Comparison of ENCODE assay signal across 30 mouse cellular contexts in genomic region chr1:134605670-134606069, GRCm38 (mm10). TPM values are rescaled to one million over a fixed set of nuclear protein-coding genes. Genes with fewer than 3 reads are reported as not detected.
DNase-seq lines count a peak whose midpoint lies in the region; ATAC-seq and TF ChIP-seq lines count a peak whose summit lies in the region.
"Had no signal": no experiment of that assay in that cellular context is flagged by ENCODE, and none has a peak within 500 bp of the region (broad histone marks: within the 10 kb centered on the region; RNA-seq: fewer than 3 reads in every experiment).

No protein-coding gene starts in this region.

- TF ChIP-seq CTCF in G1E (IDR thresholded peaks at IDR 0.05; ENCODE audit: low read depth, low read length) = no peak
- no peak for TF ChIP-seq CTCF in MEL (IDR thresholded peaks at IDR 0.05 in 2 of 3, conservative IDR thresholded peaks at IDR 0.05 in 1 of 3; ENCODE audit: control insufficient read depth in 1 of 3, insufficient read depth in 1 of 3, low read depth in 2 of 3, low read length in 3 of 3, poor library complexity in 1 of 3, severe bottlenecking in 1 of 3)

- H3K36me3 ChIP-seq in lung, embryonic 16.5 days (ENCODE audit: control insufficient read depth, insufficient read depth, low read length) = peaks cover 46% of the 10 kb centered on the region
- H3K36me3 ChIP-seq in G1E (replicated peaks) (peaks cover 69% of the 10 kb centered on the region), MEL (ENCODE audit: control insufficient read depth in 1 of 2, insufficient read depth in 2 of 2, low read length in 2 of 2) (peaks cover 28 to 43% of the 10 kb centered on the region in 2 experiments)

- H3K4me2 ChIP-seq in lung, embryonic 16.5 days (ENCODE audit: low read depth, low read length) = no peak overlapping the region
- H3K4me2 ChIP-seq: forebrain, embryonic 13.5 days; heart, embryonic 12.5 days; heart, embryonic 15.5 days; hindbrain, embryonic 13.5 days had no signal

- ATAC-seq in lung, embryonic 16.5 days (ENCODE audit: low read depth) = peak; percentile 49; the same call in 1 of the 2 replicates
- ATAC-seq in G1E (ENCODE audit: extremely low read depth, insufficient number of reproducible peaks, low FRiP score, poor library complexity, severe bottlenecking) = peak; percentile 60
- ATAC-seq: CD4-positive, CD25-positive, alpha-beta regulatory T cell, adult 4 months; forebrain, embryonic 13.5 days; forebrain, embryonic 16.5 days; hindbrain, embryonic 16.5 days; Patski had no signal

- H3K9ac ChIP-seq in lung, embryonic 16.5 days (ENCODE audit: low read length) = no peak overlapping the region
- H3K9ac ChIP-seq in MEL (ENCODE audit: control insufficient read depth, low read depth, low read length, poor library complexity, severe bottlenecking) = no peak overlapping the region
- H3K9ac ChIP-seq: forebrain, embryonic 13.5 days; heart, embryonic 12.5 days; heart, embryonic 15.5 days; hindbrain, embryonic 13.5 days had no signal

- H3K4me1 ChIP-seq in lung, embryonic 16.5 days (replicated peaks; ENCODE audit: control insufficient read depth, insufficient read depth, low read length) = no peaks in the 10 kb centered on the region
- peaks cover 22% of the 10 kb centered on the region for H3K4me1 ChIP-seq in G1E (ENCODE audit: insufficient read depth, low read depth, low read length)
- H3K4me1 ChIP-seq in MEL (ENCODE audit: control insufficient read depth in 1 of 2, insufficient read depth in 2 of 2, low read length in 2 of 2) = peaks cover 12 to 13% of the 10 kb centered on the region in 2 experiments
- H3K4me1 ChIP-seq: forebrain, embryonic 10.5 days; forebrain, embryonic 13.5 days; heart, embryonic 12.5 days; heart, embryonic 15.5 days; hindbrain, embryonic 10.5 days; hindbrain, embryonic 13.5 days had no signal

- TF ChIP-seq RAD21 in MEL (IDR thresholded peaks at IDR 0.05; ENCODE audit: low read depth, low read length) = no peak

- no peaks in the 10 kb centered on the region for H3K9me3 ChIP-seq in lung, embryonic 16.5 days (ENCODE audit: control insufficient read depth, low read length)
- H3K9me3 ChIP-seq in G1E (replicated peaks) = no peaks in the 10 kb centered on the region
- no peaks in the 10 kb centered on the region for H3K9me3 ChIP-seq in MEL (replicated peaks; ENCODE audit: insufficient read depth, low read length)
- H3K9me3 ChIP-seq: forebrain, embryonic 10.5 days; forebrain, embryonic 13.5 days; heart, embryonic 12.5 days; heart, embryonic 15.5 days; hindbrain, embryonic 10.5 days; hindbrain, embryonic 13.5 days had no signal

- TF ChIP-seq POLR2A in MEL (IDR thresholded peaks at IDR 0.05; ENCODE audit: control insufficient read depth in 1 of 2, insufficient read depth in 1 of 2, low read depth in 1 of 2, low read length in 2 of 2, poor library complexity in 1 of 2) = no peak

- no peak overlapping the region for H3K27ac ChIP-seq in lung, embryonic 16.5 days (ENCODE audit: low read length)
- H3K27ac ChIP-seq in MEL (ENCODE audit: control insufficient read depth, low read depth, low read length) = peak overlapping the region; percentile 41
- H3K27ac ChIP-seq: forebrain, embryonic 10.5 days; forebrain, embryonic 13.5 days; heart, embryonic 15.5 days; hindbrain, embryonic 10.5 days; hindbrain, embryonic 13.5 days had no signal

- no peaks in the 10 kb centered on the region for H3K27me3 ChIP-seq in lung, embryonic 16.5 days (ENCODE audit: control insufficient read depth, insufficient read depth, low read depth, low read length)
- no peaks in the 10 kb centered on the region for H3K27me3 ChIP-seq in G1E (ENCODE audit: insufficient read depth, low read length)
- H3K27me3 ChIP-seq in MEL (ENCODE audit: control insufficient read depth in 1 of 2, insufficient read depth in 2 of 2, low read length in 2 of 2) = no peaks in the 10 kb centered on the region
- H3K27me3 ChIP-seq: forebrain, embryonic 13.5 days; heart, embryonic 12.5 days; heart, embryonic 15.5 days; hindbrain, embryonic 13.5 days; Patski had no signal

- TF ChIP-seq EP300 in MEL (IDR thresholded peaks at IDR 0.05; ENCODE audit: low read depth in 1 of 2, low read length in 2 of 2) = peak in 1 of 2 experiments; percentile 3; a peak in 1 of 4 replicates

- DNase-seq in lung, postnatal 14 days = no peak
- DNase-seq in urinary bladder, postnatal 14 days (ENCODE audit: low spot score) = peak; percentile 49
- DNase-seq in urinary bladder, postnatal 10 days (ENCODE audit: low spot score) = no peak
- DNase-seq in G1E (ENCODE audit: low spot score) (no peak), MEL (ENCODE audit: low read depth, low spot score) (peak; percentile 46)
- DNase-seq: adrenal gland, postnatal 10 days; adrenal gland, postnatal 36 days; cerebellum, adult 18-20 months; cerebellum, adult 9-10 months; cerebellum, postnatal 14 days; gastrocnemius, postnatal 10 days; gastrocnemius, postnatal 36 days; heart, postnatal 10 days; heart, postnatal 36 days had no signal

- H3K4me3 ChIP-seq in lung, embryonic 16.5 days (ENCODE audit: low read length) = no peak overlapping the region
- H3K4me3 ChIP-seq in G1E (ENCODE audit: low read depth, low read length) (no peak overlapping the region; the same call in 1 of the 2 replicates), MEL (ENCODE audit: control insufficient read depth in 1 of 2, insufficient read depth in 1 of 2, low read depth in 2 of 2, low read length in 2 of 2) (no peak overlapping the region)
- H3K4me3 ChIP-seq: forebrain, embryonic 10.5 days; forebrain, embryonic 13.5 days; heart, embryonic 12.5 days; heart, embryonic 15.5 days; hindbrain, embryonic 10.5 days; hindbrain, embryonic 13.5 days had no signal

- no peaks in the 10 kb centered on the region for H3K79me2 ChIP-seq in MEL (ENCODE audit: control insufficient read depth, insufficient read depth, low read length, poor library complexity)

- 55% methylated on average over 8 of the region's 8 CpGs for WGBS in lung, embryonic 16.5 days

TF ChIP-seq in MEL, 35 proteins besides CTCF, POLR2A, EP300 and RAD21:
- TF ChIP-seq POLR2AphosphoS5 (IDR thresholded peaks at IDR 0.05; ENCODE audit: borderline replicate concordance, low read depth, low read length) (no peak), ETS1 (IDR thresholded peaks at IDR 0.05; ENCODE audit: low read depth, low read length) (no peak), ZC3H11A (IDR thresholded peaks at IDR 0.05; ENCODE audit: low read depth, low read length) (no peak), MYC (IDR thresholded peaks at IDR 0.05; ENCODE audit: low read depth, low read length) (no peak), USF1 (IDR thresholded peaks at IDR 0.05; ENCODE audit: low read depth, low read length) (no peak), ZMIZ1 (IDR thresholded peaks at IDR 0.05; ENCODE audit: low read depth, low read length) (no peak), SIN3A (IDR thresholded peaks at IDR 0.05; ENCODE audit: low read length) (no peak), ZKSCAN1 (IDR thresholded peaks at IDR 0.05; ENCODE audit: low read depth, low read length) (no peak), ELF1 (IDR thresholded peaks at IDR 0.05; ENCODE audit: low read depth, low read length) (no peak), KAT2A (conservative IDR thresholded peaks at IDR 0.05; ENCODE audit: low read depth, low read length) (no peak), TBP (IDR thresholded peaks at IDR 0.05; ENCODE audit: low read depth, low read length) (no peak), TAL1 (IDR thresholded peaks at IDR 0.05; ENCODE audit: low read length) (no peak), GATA1 (IDR thresholded peaks at IDR 0.05; ENCODE audit: low read depth, low read length) (no peak), MEF2A (IDR thresholded peaks at IDR 0.05; ENCODE audit: extremely low read depth, insufficient replicate concordance, low read depth, low read length, poor library complexity, severe bottlenecking) (no peak), MYB (IDR thresholded peaks at IDR 0.05; ENCODE audit: low read depth, low read length) (no peak), UBTF (IDR thresholded peaks at IDR 0.05; ENCODE audit: borderline replicate concordance, insufficient read depth, low read depth, low read length) (no peak), HCFC1 (IDR thresholded peaks at IDR 0.05; ENCODE audit: low read depth, low read length) (no peak), JUND (IDR thresholded peaks at IDR 0.05; ENCODE audit: low read depth, low read length) (no peak), ZNF384 (IDR thresholded peaks at IDR 0.05; ENCODE audit: low read depth, low read length) (no peak), RCOR1 (IDR thresholded peaks at IDR 0.05; ENCODE audit: low read depth, low read length) (no peak)
TF ChIP-seq in MEL: peak in this region for 0.

RNA-seq across cellular contexts. Expression of gene Syt2, which starts 40.8 kb away (rescaled TPM):
- polyA plus RNA-seq in lung, embryonic 16.5 days (2015; fragmentation: Nextera tagmentation; extraction: Ambion mirVana) = 0.15 and 0.58 TPM in 2 replicates
- total RNA-seq in G1E (2014; fragmentation: Nextera tagmentation) = not detected in 2 replicates
- total RNA-seq in G1E (2017) = 0.29 and 0.66 TPM in 2 replicates
- not detected in 2 replicates for polyA plus RNA-seq in G1E (2012)
- total RNA-seq in MEL (2012; rRNA removed) = 0.07 TPM in 1 of 2 replicates, not detected in the other
- under 1 TPM in 1 of 2 experiments, not detected in 1; 0.31 TPM for polyA plus RNA-seq in MEL (2012; ENCODE audit: insufficient read depth in 1 of 2, insufficient read length in 2 of 2, low read depth in 1 of 2, low replicate concordance in 2 of 2, missing spikeins in 1 of 2)
- total RNA-seq: gastrocnemius, adult 18-20 months; gastrocnemius, postnatal 36 days; heart, postnatal 36 days had no signal

RNA-seq across cellular contexts. Expression of gene Kdm5b, which starts 45.7 kb away (rescaled TPM):
- polyA plus RNA-seq in lung, embryonic 16.5 days (2015; fragmentation: Nextera tagmentation; extraction: Ambion mirVana) = 43.4 and 46.4 TPM in 2 replicates
- total RNA-seq in G1E (2014; fragmentation: Nextera tagmentation) = 148 and 174 TPM in 2 replicates
- total RNA-seq in G1E (2017) = 66.1 and 70.7 TPM in 2 replicates
- polyA plus RNA-seq in G1E (2012) = 21.2 and 22.4 TPM in 2 replicates
- 25.5 and 37.7 TPM in 2 replicates for total RNA-seq in MEL (2012; rRNA removed)
- 10 to 100 TPM; 31.8 to 48.6 TPM for polyA plus RNA-seq in MEL (2012; ENCODE audit: insufficient read depth in 1 of 2, insufficient read length in 2 of 2, low read depth in 1 of 2, low replicate concordance in 2 of 2, missing spikeins in 1 of 2)

RNA-seq across cellular contexts. Expression of gene Mgat4e, which starts 56.2 kb away (rescaled TPM):
- not detected in 2 replicates for polyA plus RNA-seq in lung, embryonic 16.5 days (2015; fragmentation: Nextera tagmentation; extraction: Ambion mirVana)
- total RNA-seq in G1E (2014; fragmentation: Nextera tagmentation) (not detected in 2 replicates), G1E (2017) (0.38 and 0.64 TPM in 2 replicates), MEL (2012; rRNA removed) (0.08 TPM in 1 of 2 replicates, not detected in the other)
- polyA plus RNA-seq in G1E (2012) (not detected in 2 replicates), MEL (2012; ENCODE audit: insufficient read depth in 1 of 2, insufficient read length in 2 of 2, low read depth in 1 of 2, low replicate concordance in 2 of 2, missing spikeins in 1 of 2) (under 1 TPM in 1 of 2 experiments, not detected in 1; 0.17 TPM)
- total RNA-seq: adrenal gland, adult 18-20 months; adrenal gland, postnatal 10 days; adrenal gland, postnatal 36 days; gastrocnemius, adult 18-20 months; gastrocnemius, postnatal 10 days; gastrocnemius, postnatal 36 days; heart, postnatal 10 days; heart, postnatal 36 days had no signal
- polyA plus RNA-seq: C2C12; CD4-positive, CD25-positive, alpha-beta regulatory T cell, adult 4 months; embryonic facial prominence, embryonic 11.5 days; embryonic facial prominence, embryonic 14.5 days; forebrain, embryonic 10.5 days; forebrain, embryonic 13.5 days; forebrain, embryonic 16.5 days; heart, embryonic 12.5 days; heart, embryonic 15.5 days; hindbrain, embryonic 10.5 days; hindbrain, embryonic 13.5 days; hindbrain, embryonic 16.5 days; Patski had no signal

Comparison
In these comparisons a context has a peak if more than half of its experiments do, and no peak if none do; other contexts are left out.
1. DNase-seq: peak in urinary bladder, postnatal 14 days (single experiment) and MEL (single experiment); none in lung, postnatal 14 days (single experiment), urinary bladder, postnatal 10 days (single experiment) and G1E (single experiment).